Mouse (Mus musculus) 3T3-L1 (cell line): ENCODE data around the gene Pip5k1b.
"Not testable (repeated sequence)": the region's sequence is repeated elsewhere in the genome, so short reads cannot be mapped to it uniquely, and the experiment has no call there.

ENCODE experiments used
- DNase-seq: peaks from one replicate; pipeline ENCODE4 v3.0.0-alpha.2; 2015; ENCODE audit warnings: low read depth, low spot score

Pip5k1b gene

GRCm38 (mm10) chr19:24555466-24555903 lies at the start of gene Pip5k1b:
Pip5k1b (minus strand) TSS chr19:24555872.
- no peak for DNase-seq

GRCm38 (mm10) chr19:24604105-24604504 lies 48.4 kb upstream of the Pip5k1b start:
- no peak for DNase-seq

GRCm38 (mm10) chr19:24603431-24603830 lies 47.8 kb upstream of the Pip5k1b start:
- no peak for DNase-seq

- no peak for DNase-seq
These were observed 31.1 kb upstream of the Pip5k1b start for GRCm38 (mm10) chr19:24586726-24587125.

- DNase-seq: no peak
These were observed 29.5 kb upstream of the Pip5k1b start for GRCm38 (mm10) chr19:24585171-24585570.

- no peak for DNase-seq
These were observed 28.3 kb upstream of the Pip5k1b start for GRCm38 (mm10) chr19:24583956-24584355.

GRCm38 (mm10) chr19:24576125-24576524 lies 20.5 kb upstream of the Pip5k1b start:
- DNase-seq: no peak

GRCm38 (mm10) chr19:24571756-24572181 lies 16.1 kb upstream of the Pip5k1b start:
- DNase-seq: peak; percentile 41

GRCm38 (mm10) chr19:24570969-24571368 lies 15.3 kb upstream of the Pip5k1b start:
- no peak for DNase-seq

- DNase-seq: no peak
These were observed 1.8 kb upstream of the Pip5k1b start for GRCm38 (mm10) chr19:24557456-24557855.

GRCm38 (mm10) chr19:24556585-24556966 lies 904 bp upstream of the Pip5k1b start:
- DNase-seq: no peak

GRCm38 (mm10) chr19:24555904-24556584 lies 372 bp upstream of the Pip5k1b start:
- DNase-seq: no peak

- DNase-seq: no peak
These were observed 684 bp downstream of the Pip5k1b start for GRCm38 (mm10) chr19:24554911-24555465.

- DNase-seq: no peak
These were observed 1.2 kb downstream of the Pip5k1b start for GRCm38 (mm10) chr19:24554425-24554824.

GRCm38 (mm10) chr19:24553291-24554075 lies 2.2 kb downstream of the Pip5k1b start:
- DNase-seq: no peak

GRCm38 (mm10) chr19:24552641-24553040 lies 3.0 kb downstream of the Pip5k1b start:
- DNase-seq: not testable (repeated sequence)

- DNase-seq: no peak
These were observed 4.3 kb downstream of the Pip5k1b start for GRCm38 (mm10) chr19:24551196-24551954.

- DNase-seq: no peak
These were observed 4.9 kb downstream of the Pip5k1b start for GRCm38 (mm10) chr19:24550778-24551177.

GRCm38 (mm10) chr19:24550016-24550415 lies 5.7 kb downstream of the Pip5k1b start:
- DNase-seq: no peak

GRCm38 (mm10) chr19:24548337-24548736 lies 7.3 kb downstream of the Pip5k1b start:
- DNase-seq: no peak

GRCm38 (mm10) chr19:24546153-24546552 lies 9.5 kb downstream of the Pip5k1b start:
- DNase-seq: no peak
